Mouse (Mus musculus) embryonic fibroblast, embryonic 13.5 days (primary cell): ENCODE data around the gene Mbl1.

Source experiments
- CTCF ChIP-seq: IDR thresholded peaks from 2 replicates; pipeline ENCODE4 v1.5.1; 2011; ENCODE audit warnings: mild to moderate bottlenecking, control low read depth, low read length, moderate library complexity, borderline replicate concordance; ENCODE audit not compliant: insufficient read depth
- POLR2A ChIP-seq: IDR thresholded peaks from 2 replicates; pipeline ENCODE4 v1.6.1; 2011; ENCODE audit warnings: low read depth, mild to moderate bottlenecking, control low read depth, low read length, moderate library complexity

- TF ChIP-seq CTCF (no peak), POLR2A (no peak)
Observed at GRCm38 (mm10) chr14:41151220-41151898, at the start of gene Mbl1.
